Mouse (Mus musculus): ENCODE results near the gene Olfr138. TPM values are rescaled to one million over a fixed set of nuclear protein-coding genes. Genes with fewer than 3 reads are reported as not detected.

Gene Olfr138
- polyA plus RNA-seq (2017; shearing (Covaris generic)): not detected

DNA sequence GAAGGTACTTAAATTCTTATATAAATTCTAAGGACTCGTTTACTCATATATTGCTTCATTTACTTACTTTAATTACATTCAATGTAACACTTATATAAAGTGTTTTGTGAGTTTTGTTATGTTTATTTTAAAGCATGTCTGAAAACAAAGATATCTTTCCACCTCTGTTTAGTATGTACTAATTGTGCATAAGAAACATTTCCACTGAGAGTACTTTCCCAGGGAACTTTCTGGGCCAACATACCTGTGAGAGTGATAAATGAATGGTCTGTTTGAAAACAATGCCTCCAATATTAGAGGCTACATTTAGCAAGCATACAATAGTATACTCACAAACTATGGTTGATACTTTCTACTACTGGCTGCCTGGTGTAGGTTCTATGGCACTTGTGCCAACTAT, at the start of gene Olfr138:
TSS of gene Olfr138 (plus strand) at position 301 of the 400 bp plus-strand sequence.

DNA sequence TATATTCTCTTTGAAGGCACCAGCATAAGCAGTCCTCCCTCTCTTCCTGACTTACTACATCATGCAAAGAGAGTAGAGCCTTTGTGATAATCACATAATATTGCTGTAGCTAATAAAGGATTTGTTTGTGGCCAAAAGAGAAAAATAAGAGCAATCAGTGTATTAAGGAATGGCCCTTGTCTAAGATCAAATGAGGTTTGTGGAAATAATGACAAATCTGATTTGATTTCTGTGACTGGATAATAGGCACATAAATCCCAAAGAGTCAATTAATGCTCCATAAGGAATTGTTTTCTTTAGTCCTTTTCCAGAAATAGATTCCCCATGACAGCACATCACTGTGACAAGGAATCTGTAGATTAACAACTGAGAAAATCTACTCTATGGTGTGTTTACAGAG, 46.6 kb downstream of the Olfr138 start, which contains the start of gene Olfr137:
TSS of gene Olfr137 (minus strand) at position 101 of the 400 bp plus-strand sequence.

Other genes with a start within 250 kb of the Olfr138 start
- not detected for gene Olfr129, start 201.0 kb upstream of the Olfr138 start, polyA plus RNA-seq (2017; shearing (Covaris generic))
- gene Olfr130, start 197.1 kb upstream of the Olfr138 start, polyA plus RNA-seq (2017; shearing (Covaris generic)): not detected
- gene Olfr131, start 172.3 kb upstream of the Olfr138 start, polyA plus RNA-seq (2017; shearing (Covaris generic)): not detected
- not detected for gene Olfr132, start 126.5 kb upstream of the Olfr138 start, polyA plus RNA-seq (2017; shearing (Covaris generic))
- not detected for gene Olfr133, start 115.8 kb upstream of the Olfr138 start, polyA plus RNA-seq (2017; shearing (Covaris generic))
- not detected for gene Olfr134, start 89.6 kb upstream of the Olfr138 start, polyA plus RNA-seq (2017; shearing (Covaris generic))
- gene Olfr135, start 56.7 kb upstream of the Olfr138 start, polyA plus RNA-seq (2017; shearing (Covaris generic)): not detected
- gene Olfr137, start 46.5 kb downstream of the Olfr138 start, polyA plus RNA-seq (2017; shearing (Covaris generic)): not detected
- not detected for gene Olfr136, start 68.8 kb downstream of the Olfr138 start, polyA plus RNA-seq (2017; shearing (Covaris generic))
- gene Esp36, start 159.2 kb downstream of the Olfr138 start, polyA plus RNA-seq (2017; shearing (Covaris generic)): not detected